Mouse (Mus musculus) midbrain, embryonic 13.5 days (tissue): Measurements from ENCODE around the gene Klhl4. TPM values are rescaled to one million over a fixed set of nuclear protein-coding genes. Genes with fewer than 3 reads are reported as not detected.

ENCODE experiments used
- ATAC-seq: fragments of 200-750 bp; cut with Nextera tagmentation; 2 replicates; pipeline ENCODE4 v1.8.0; 2017; ENCODE audit warnings: mild to moderate bottlenecking, moderate TSS enrichment, moderate library complexity
- H3K27ac ChIP-seq: fragments of 300-500 bp; sonication (generic); 2 replicates; pipeline ENCODE4 v1.5.1; 2015; ENCODE audit warnings: inconsistent platforms, mild to moderate bottlenecking, moderate library complexity
- H3K27me3 ChIP-seq: fragments of 300-500 bp; sonication (generic); 2 replicates; pipeline ENCODE4 v1.6.1; 2015; ENCODE audit warnings: mild to moderate bottlenecking, inconsistent platforms
- H3K36me3 ChIP-seq: fragments of 300-500 bp; sonication (generic); 2 replicates; pipeline ENCODE4 v1.6.1; 2015; ENCODE audit warnings: mild to moderate bottlenecking, inconsistent platforms
- H3K4me1 ChIP-seq: fragments of 300-500 bp; sonication (generic); replicated peaks from 2 replicates; pipeline ENCODE4 v1.6.1; 2015; ENCODE audit warnings: inconsistent platforms
- H3K4me2 ChIP-seq: fragments of 300-500 bp; sonication (generic); replicated peaks from 2 replicates; pipeline ENCODE4 v1.6.1; 2015; ENCODE audit warnings: moderate library complexity, mild to moderate bottlenecking, inconsistent platforms
- H3K4me3 ChIP-seq: fragments of 300-500 bp; sonication (generic); replicated peaks from 2 replicates; pipeline ENCODE4 v1.5.1; 2015; ENCODE audit warnings: mild to moderate bottlenecking, inconsistent platforms
- H3K9ac ChIP-seq: fragments of 300-500 bp; sonication (generic); replicated peaks from 2 replicates; pipeline ENCODE4 v1.6.1; 2015; ENCODE audit warnings: mild to moderate bottlenecking, inconsistent platforms
- H3K9me3 ChIP-seq: fragments of 300-500 bp; sonication (generic); 2 replicates; pipeline ENCODE4 v1.6.1; 2016; ENCODE audit warnings: mild to moderate bottlenecking, inconsistent platforms
- WGBS: fragments of 180-500 bp; shearing (Covaris S2); methylation state at CpG from one replicate; pipeline ENCODE4 v1.1.7; 2015; 5-methylcytosine and 5-hydroxymethylcytosine counted together
- polyA plus RNA-seq: library from polyadenylated mRNA; unstranded; fragments of >200 nt; fragmentation: Nextera tagmentation; extraction: Ambion mirVana; gene quantifications from 2 replicates; pipeline ENCODE4 v1.2.1, GENCODE M21; 2015

The Klhl4 gene
- polyA plus RNA-seq: 3.8 and 4.7 TPM in 2 replicates

GRCm38 (mm10) chrX:114473782-114474731, at the start of gene Klhl4:
Gene Klhl4, plus strand, starts transcription at chrX:114474333.
- 29% methylated on average over 14 of the region's 14 CpGs for WGBS

GRCm38 (mm10) chrX:114484153-114484552, 10.0 kb downstream of the Klhl4 start:
- Histone ChIP-seq H3K27ac (no peak overlapping the region), H3K36me3 (no peaks in the 10 kb centered on the region), H3K9me3 (no peaks in the 10 kb centered on the region), H3K27me3 (no peaks in the 10 kb centered on the region), H3K9ac (no peak overlapping the region), H3K4me1 (no peaks in the 10 kb centered on the region), H3K4me3 (no peak overlapping the region), H3K4me2 (no peak overlapping the region)
- ATAC-seq: no peak

More at GRCm38 (mm10) chrX:114473782-114474731, at the start of gene Klhl4:
- H3K4me1 ChIP-seq: no peaks in the 10 kb centered on the region
- H3K4me3 ChIP-seq: peak within 1 kb of the TSS; percentile 36
- peak within 1 kb of the TSS; percentile 49 for H3K4me2 ChIP-seq
- H3K36me3 ChIP-seq: no peaks in the 10 kb centered on the region
- H3K27ac ChIP-seq: peak within 1 kb of the TSS; percentile 47; the same call in 1 of the 2 replicates
- H3K9ac ChIP-seq: peak within 1 kb of the TSS; percentile 48; the same call in 1 of the 2 replicates
- peak; percentile 80 for ATAC-seq
- no peaks in the 10 kb centered on the region for H3K27me3 ChIP-seq
- no peaks in the 10 kb centered on the region for H3K9me3 ChIP-seq

- H3K27me3 ChIP-seq: no peaks in the 10 kb centered on the region
- no peak overlapping the region for H3K27ac ChIP-seq
- ATAC-seq: no peak
- H3K4me1 ChIP-seq: no peaks in the 10 kb centered on the region
- H3K36me3 ChIP-seq: no peaks in the 10 kb centered on the region
- H3K9ac ChIP-seq: no peak overlapping the region
- no peak overlapping the region for H3K4me3 ChIP-seq
- H3K4me2 ChIP-seq: no peak overlapping the region
- no peaks in the 10 kb centered on the region for H3K9me3 ChIP-seq
Measured at GRCm38 (mm10) chrX:114486691-114487090, 12.6 kb downstream of the Klhl4 start.

DNA sequence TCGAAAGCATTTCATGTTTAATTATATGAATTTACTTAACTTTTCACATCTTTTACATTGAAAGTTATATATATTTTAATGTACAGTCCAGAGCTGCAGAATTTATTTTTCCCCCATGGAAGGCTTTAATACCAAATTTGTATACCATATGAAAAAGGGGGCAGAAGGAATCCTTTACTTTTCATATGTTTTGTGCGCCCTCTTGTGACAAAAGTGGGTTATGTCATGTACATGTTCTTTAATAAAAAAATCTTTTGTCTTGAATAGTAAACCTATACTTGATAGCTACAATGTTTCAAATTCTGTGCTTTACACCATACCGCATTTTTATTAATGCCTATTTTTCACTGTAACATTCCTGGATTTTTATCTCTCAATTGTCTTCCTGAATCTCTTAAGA, 84.0 kb downstream of the Klhl4 start:
- WGBS: 35% methylated on average over 3 of the region's 3 CpGs

GRCm38 (mm10) chrX:114582311-114582710, 108.2 kb downstream of the Klhl4 start:
- no peak overlapping the region for H3K9ac ChIP-seq
- H3K9me3 ChIP-seq: no peaks in the 10 kb centered on the region
- H3K4me2 ChIP-seq: no peak overlapping the region
- WGBS: 67% methylated on average over 1 of the region's 1 CpGs
- no peak overlapping the region for H3K27ac ChIP-seq
- no peaks in the 10 kb centered on the region for H3K36me3 ChIP-seq
- no peak overlapping the region for H3K4me3 ChIP-seq
- H3K27me3 ChIP-seq: no peaks in the 10 kb centered on the region
- no peaks in the 10 kb centered on the region for H3K4me1 ChIP-seq
- no peak for ATAC-seq

More for the DNA sequence above, 84.0 kb downstream of the Klhl4 start:
- Histone ChIP-seq H3K9me3 (no peaks in the 10 kb centered on the region), H3K4me3 (no peak overlapping the region), H3K4me2 (no peak overlapping the region), H3K36me3 (no peaks in the 10 kb centered on the region), H3K9ac (no peak overlapping the region), H3K27ac (no peak overlapping the region), H3K27me3 (no peaks in the 10 kb centered on the region), H3K4me1 (no peaks in the 10 kb centered on the region)
- no peak for ATAC-seq
